Mouse (Mus musculus) limb, embryonic 12.5 days (tissue): ENCODE measurements around the gene Hexb. TPM values are rescaled to one million over a fixed set of nuclear protein-coding genes. Genes with fewer than 3 reads are reported as not detected.

Source experiments
- ATAC-seq: fragments of 200-750 bp; cut with Nextera tagmentation; 2 replicates; pipeline ENCODE4 v1.8.0; 2017; ENCODE audit warnings: low read depth, moderate TSS enrichment; ENCODE audit not compliant: insufficient number of reproducible peaks, insufficient read depth, low FRiP score, low TSS enrichment
- H3K27ac ChIP-seq: fragments of 300-500 bp; sonication (generic); 2 replicates; pipeline ENCODE4 v1.5.1; 2016; ENCODE audit warnings: mild to moderate bottlenecking, moderate library complexity
- H3K27me3 ChIP-seq: fragments of 300-500 bp; sonication (generic); 2 replicates; pipeline ENCODE4 v1.6.1; 2016; ENCODE audit warnings: mild to moderate bottlenecking, moderate library complexity
- H3K36me3 ChIP-seq: fragments of 300-500 bp; sonication (generic); 2 replicates; pipeline ENCODE4 v1.6.1; 2016; ENCODE audit warnings: mild to moderate bottlenecking, moderate library complexity
- H3K4me1 ChIP-seq: fragments of 300-500 bp; sonication (generic); replicated peaks from 2 replicates; pipeline ENCODE4 v1.6.1; 2016
- H3K4me2 ChIP-seq: fragments of 300-500 bp; sonication (generic); 2 replicates; pipeline ENCODE4 v1.6.1; 2016; ENCODE audit warnings: mild to moderate bottlenecking, moderate library complexity
- H3K4me3 ChIP-seq: fragments of 300-500 bp; sonication (generic); replicated peaks from 2 replicates; pipeline ENCODE4 v1.5.1; 2016; ENCODE audit warnings: mild to moderate bottlenecking
- H3K9ac ChIP-seq: fragments of 300-500 bp; sonication (generic); replicated peaks from 2 replicates; pipeline ENCODE4 v1.6.1; 2016; ENCODE audit warnings: mild to moderate bottlenecking, moderate library complexity
- H3K9me3 ChIP-seq: fragments of 300-500 bp; sonication (generic); 2 replicates; pipeline ENCODE4 v1.6.1; 2016; ENCODE audit warnings: mild to moderate bottlenecking, moderate library complexity
- WGBS: fragments of 180-500 bp; shearing (Covaris S2); methylation state at CpG from one replicate; pipeline ENCODE4 v1.1.7; 2016; 5-methylcytosine and 5-hydroxymethylcytosine counted together
- polyA plus RNA-seq: library from polyadenylated mRNA; unstranded; fragments of >200 nt; fragmentation: Nextera tagmentation; extraction: Ambion mirVana; gene quantifications from 2 replicates; pipeline ENCODE4 v1.2.1, GENCODE M21; 2016

The Hexb gene
- polyA plus RNA-seq, 1 experiment from 2014 or later: 28.4 TPM

GRCm38 (mm10) chr13:97201076-97201475 lies 2.9 kb upstream of the Hexb start:
- no peak overlapping the region for H3K4me2 ChIP-seq
- no peak overlapping the region for H3K27ac ChIP-seq
- H3K27me3 ChIP-seq: no peaks in the 10 kb centered on the region
- no peaks in the 10 kb centered on the region for H3K9me3 ChIP-seq
- H3K36me3 ChIP-seq: no peaks in the 10 kb centered on the region
- no peak overlapping the region for H3K4me3 ChIP-seq
- H3K9ac ChIP-seq: no peak overlapping the region
- H3K4me1 ChIP-seq: peaks cover 3% of the 10 kb centered on the region; the same call in 1 of the 2 replicates
- ATAC-seq: no peak
- WGBS: 68% methylated on average over 7 of the region's 7 CpGs

- H3K27ac ChIP-seq: no peak overlapping the region
- H3K4me2 ChIP-seq: no peak overlapping the region
- H3K4me3 ChIP-seq: no peak overlapping the region
- no peak for ATAC-seq
- WGBS: 81% methylated on average over 2 of the region's 2 CpGs
- peaks cover 3% of the 10 kb centered on the region; the same call in 1 of the 2 replicates for H3K4me1 ChIP-seq
- H3K9ac ChIP-seq: no peak overlapping the region
- H3K36me3 ChIP-seq: no peaks in the 10 kb centered on the region
- H3K27me3 ChIP-seq: no peaks in the 10 kb centered on the region
- H3K9me3 ChIP-seq: no peaks in the 10 kb centered on the region
Observed at GRCm38 (mm10) chr13:97199123-97199522, 966 bp upstream of the Hexb start.

GRCm38 (mm10) chr13:97196925-97197218 lies 1.3 kb downstream of the Hexb start:
- Histone ChIP-seq H3K9ac (no peak overlapping the region), H3K27me3 (no peaks in the 10 kb centered on the region), H3K27ac (no peak overlapping the region), H3K36me3 (no peaks in the 10 kb centered on the region), H3K9me3 (no peaks in the 10 kb centered on the region), H3K4me1 (peaks cover 3% of the 10 kb centered on the region; the same call in 1 of the 2 replicates), H3K4me3 (no peak overlapping the region), H3K4me2 (peak overlapping the region; percentile 86; the same call in 1 of the 2 replicates)
- ATAC-seq: no peak
- WGBS: 88% methylated on average over 2 of the region's 2 CpGs

GRCm38 (mm10) chr13:97196186-97196924 lies 1.8 kb downstream of the Hexb start:
- no peaks in the 10 kb centered on the region for H3K36me3 ChIP-seq
- no peak for ATAC-seq
- H3K27me3 ChIP-seq: no peaks in the 10 kb centered on the region
- no peak overlapping the region for H3K9ac ChIP-seq
- no peaks in the 10 kb centered on the region for H3K9me3 ChIP-seq
- no peak overlapping the region for H3K4me3 ChIP-seq
- WGBS: 67% methylated on average over 12 of the region's 12 CpGs
- no peak overlapping the region for H3K4me2 ChIP-seq
- peaks cover 3% of the 10 kb centered on the region; the same call in 1 of the 2 replicates for H3K4me1 ChIP-seq
- no peak overlapping the region for H3K27ac ChIP-seq

- Histone ChIP-seq H3K27me3 (no peaks in the 10 kb centered on the region), H3K27ac (no peak overlapping the region), H3K4me3 (no peak overlapping the region), H3K36me3 (no peaks in the 10 kb centered on the region), H3K9me3 (no peaks in the 10 kb centered on the region), H3K4me2 (no peak overlapping the region), H3K4me1 (peaks cover 3% of the 10 kb centered on the region; the same call in 1 of the 2 replicates), H3K9ac (no peak overlapping the region)
- ATAC-seq: no peak
- WGBS: 70% methylated on average over 7 of the region's 7 CpGs
Observed at GRCm38 (mm10) chr13:97193420-97193819, 4.7 kb downstream of the Hexb start.

- ATAC-seq: no peak
- WGBS: 92% methylated on average over 11 of the region's 11 CpGs
- H3K36me3 ChIP-seq: no peaks in the 10 kb centered on the region
- no peak overlapping the region for H3K9ac ChIP-seq
- no peak overlapping the region for H3K4me2 ChIP-seq
- H3K4me1 ChIP-seq: peaks cover 3% of the 10 kb centered on the region; the same call in 1 of the 2 replicates
- H3K27me3 ChIP-seq: no peaks in the 10 kb centered on the region
- no peak overlapping the region for H3K27ac ChIP-seq
- H3K9me3 ChIP-seq: no peaks in the 10 kb centered on the region
- no peak overlapping the region for H3K4me3 ChIP-seq
Observed at GRCm38 (mm10) chr13:97192649-97193048, 5.5 kb downstream of the Hexb start.

- no peak for ATAC-seq
- Histone ChIP-seq H3K9me3 (no peaks in the 10 kb centered on the region), H3K27me3 (no peaks in the 10 kb centered on the region), H3K36me3 (peaks cover 6% of the 10 kb centered on the region; the same call in 1 of the 2 replicates), H3K4me1 (no peaks in the 10 kb centered on the region), H3K4me3 (no peak overlapping the region), H3K27ac (no peak overlapping the region), H3K9ac (no peak overlapping the region), H3K4me2 (no peak overlapping the region)
- WGBS: 90% methylated on average over 5 of the region's 5 CpGs
Observed at GRCm38 (mm10) chr13:97187693-97188092, 10.5 kb downstream of the Hexb start.

- Histone ChIP-seq H3K36me3 (peaks cover 8% of the 10 kb centered on the region; the same call in 1 of the 2 replicates), H3K27ac (no peak overlapping the region), H3K4me1 (no peaks in the 10 kb centered on the region), H3K9ac (no peak overlapping the region), H3K27me3 (no peaks in the 10 kb centered on the region), H3K4me2 (no peak overlapping the region), H3K4me3 (no peak overlapping the region), H3K9me3 (no peaks in the 10 kb centered on the region)
- 83% methylated on average over 4 of the region's 4 CpGs for WGBS
- ATAC-seq: no peak
Observed at GRCm38 (mm10) chr13:97186346-97186745, 11.8 kb downstream of the Hexb start.

- H3K9me3 ChIP-seq: no peaks in the 10 kb centered on the region
- no peak overlapping the region for H3K4me2 ChIP-seq
- peaks cover 25% of the 10 kb centered on the region for H3K36me3 ChIP-seq
- H3K4me3 ChIP-seq: no peak overlapping the region
- H3K27me3 ChIP-seq: no peaks in the 10 kb centered on the region
- ATAC-seq: no peak
- no peaks in the 10 kb centered on the region for H3K4me1 ChIP-seq
- no peak overlapping the region for H3K9ac ChIP-seq
- H3K27ac ChIP-seq: no peak overlapping the region
- WGBS: 88% methylated on average over 5 of the region's 5 CpGs
Observed at GRCm38 (mm10) chr13:97184656-97185055, 13.5 kb downstream of the Hexb start.

GRCm38 (mm10) chr13:97184168-97184567 lies 14.0 kb downstream of the Hexb start:
- H3K4me1 ChIP-seq: no peaks in the 10 kb centered on the region
- no peak overlapping the region for H3K9ac ChIP-seq
- no peaks in the 10 kb centered on the region for H3K27me3 ChIP-seq
- no peak overlapping the region for H3K4me2 ChIP-seq
- no peak overlapping the region for H3K27ac ChIP-seq
- no peak for ATAC-seq
- no peak overlapping the region for H3K4me3 ChIP-seq
- H3K36me3 ChIP-seq: peaks cover 29% of the 10 kb centered on the region
- WGBS: 93% methylated on average over 2 of the region's 2 CpGs
- no peaks in the 10 kb centered on the region for H3K9me3 ChIP-seq

GRCm38 (mm10) chr13:97182821-97183220 lies 15.3 kb downstream of the Hexb start:
- no peak overlapping the region for H3K4me2 ChIP-seq
- H3K4me1 ChIP-seq: no peaks in the 10 kb centered on the region
- no peak overlapping the region for H3K9ac ChIP-seq
- WGBS: 81% methylated on average over 4 of the region's 4 CpGs
- no peak for ATAC-seq
- H3K9me3 ChIP-seq: no peaks in the 10 kb centered on the region
- no peaks in the 10 kb centered on the region for H3K27me3 ChIP-seq
- H3K27ac ChIP-seq: no peak overlapping the region
- peaks cover 40% of the 10 kb centered on the region for H3K36me3 ChIP-seq
- H3K4me3 ChIP-seq: no peak overlapping the region
